Mouse (Mus musculus): Measurements from ENCODE around the gene F9. TPM values are rescaled to one million over a fixed set of nuclear protein-coding genes. Genes with fewer than 3 reads are reported as not detected.
"Not testable (repeated sequence)": the region's sequence is repeated elsewhere in the genome, so short reads cannot be mapped to it uniquely, and the experiment has no call there.

F9 gene
- total RNA-seq (2022): not detected

DNA sequence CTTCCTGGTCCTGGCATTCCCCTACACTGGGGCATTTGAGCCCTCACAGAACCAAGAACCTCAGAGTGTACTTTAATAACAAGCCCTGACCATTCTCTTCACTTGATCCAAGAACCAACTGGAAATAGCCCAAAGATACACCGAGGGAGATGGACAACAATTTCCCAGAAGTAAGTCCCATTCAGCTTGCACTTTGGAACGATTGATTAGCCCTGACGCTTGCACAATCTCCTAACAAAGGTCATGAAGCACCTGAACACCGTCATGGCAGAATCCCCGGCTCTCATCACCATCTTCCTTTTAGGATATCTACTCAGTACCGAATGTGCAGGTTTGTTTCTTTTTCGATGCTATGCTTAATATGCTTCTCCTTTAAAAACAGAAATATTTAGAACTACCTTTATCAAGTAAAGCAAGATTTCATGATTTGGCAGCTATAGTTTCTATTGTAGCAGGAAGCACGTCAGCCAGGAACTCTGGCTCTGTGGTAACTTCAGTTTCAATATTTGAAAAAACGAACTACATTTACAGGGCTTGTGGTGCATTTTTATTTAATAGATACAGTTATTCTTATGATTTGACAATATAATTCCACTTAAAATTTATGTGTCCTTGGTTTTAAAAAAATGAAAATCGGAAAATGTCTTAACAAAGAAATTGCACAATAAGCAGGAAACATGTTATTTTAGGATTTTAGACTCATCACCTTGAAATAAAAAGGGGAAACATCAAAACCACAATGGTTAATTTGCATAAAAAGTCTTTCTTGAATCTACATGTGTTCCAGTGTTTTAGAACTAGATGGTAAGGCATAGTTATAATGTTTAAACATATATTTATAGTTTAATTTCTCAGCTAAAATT lies at the start of gene F9:
Gene F9, plus strand, starts transcription at position 244 of the 863 bp plus-strand sequence.
- no peak for DNase-seq (ENCODE audit: low spot score)

DNA sequence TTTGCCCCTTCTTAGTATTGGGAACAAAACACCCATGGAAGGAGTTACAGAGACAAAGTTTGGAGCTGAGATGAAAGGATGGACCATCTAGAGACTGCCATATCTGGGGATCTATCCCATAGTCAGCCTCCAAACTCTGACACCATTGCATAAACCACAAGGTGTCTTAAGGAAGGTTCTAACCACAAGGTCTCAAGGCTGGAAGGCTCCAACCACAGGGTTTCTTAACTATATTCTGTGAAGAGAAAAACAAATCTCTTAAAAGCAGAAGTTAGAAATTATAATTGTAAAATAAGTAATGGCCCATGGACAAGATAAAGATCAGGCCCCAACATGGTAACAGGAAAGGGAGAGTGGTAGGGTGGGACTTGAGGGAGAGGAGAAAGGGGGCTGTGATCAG lies 29.5 kb upstream of the F9 start:
- DNase-seq (ENCODE audit: low spot score): not testable (repeated sequence)

GRCm38 (mm10) chrX:60000084-60000443 lies 800 bp downstream of the F9 start:
- no peak for DNase-seq (ENCODE audit: low spot score)

DNA sequence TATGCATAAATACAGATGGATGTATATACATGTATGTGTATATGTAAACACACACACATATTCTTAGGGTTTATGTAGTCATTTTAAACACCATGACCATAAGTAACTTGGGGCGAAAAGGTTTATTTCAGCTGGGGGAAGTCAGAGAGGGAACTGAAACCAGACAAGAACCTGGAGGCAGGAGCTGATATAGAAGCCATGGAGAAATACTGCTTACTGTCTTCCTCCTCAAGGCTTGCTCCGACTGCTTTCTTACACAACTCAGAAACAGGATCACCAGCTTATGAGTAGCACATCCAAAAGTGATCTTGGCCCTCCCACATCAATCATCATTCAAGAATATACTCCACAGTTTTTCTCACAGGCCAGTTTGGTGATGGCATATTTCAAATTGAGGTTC lies 2.2 kb downstream of the F9 start:
- no peak for DNase-seq (ENCODE audit: low spot score)

DNA sequence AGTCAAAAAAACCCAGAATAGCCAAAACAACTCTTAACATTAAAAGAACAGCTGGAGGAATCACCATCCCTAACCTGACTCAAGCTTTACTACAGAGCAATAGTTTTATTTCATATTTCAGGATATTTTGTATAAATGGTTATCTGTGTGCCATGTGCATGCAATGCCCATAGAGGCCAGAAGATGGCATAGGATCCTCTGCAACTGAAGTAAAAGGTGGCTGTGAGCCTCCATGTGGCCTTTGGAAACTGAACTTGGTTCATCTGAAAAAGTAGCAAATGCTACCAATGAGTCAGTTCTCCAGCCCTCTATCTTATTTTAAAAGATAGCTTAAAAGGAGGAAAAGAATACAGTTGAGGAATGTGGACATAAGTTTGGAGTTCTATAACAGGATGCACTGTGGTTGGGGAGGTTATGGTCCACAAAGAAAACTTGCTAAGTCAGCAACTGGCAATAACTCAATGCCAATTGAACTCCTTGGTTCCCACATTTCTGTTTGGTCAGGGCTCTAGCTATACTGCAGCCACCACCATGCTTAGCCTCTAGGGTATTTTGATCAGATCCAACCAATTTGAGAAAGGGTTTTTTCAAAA lies 13.9 kb downstream of the F9 start:
- DNase-seq (ENCODE audit: low spot score): no peak

GRCm38 (mm10) chrX:60014588-60014987 lies 15.3 kb downstream of the F9 start:
- no peak for DNase-seq (ENCODE audit: low spot score)

GRCm38 (mm10) chrX:60021007-60021406 lies 21.7 kb downstream of the F9 start:
- no peak for DNase-seq (ENCODE audit: low spot score)

GRCm38 (mm10) chrX:60021595-60021994 lies 22.3 kb downstream of the F9 start:
- no peak for DNase-seq (ENCODE audit: low spot score)

- peak; percentile 0 for DNase-seq (ENCODE audit: low spot score)
Measured at GRCm38 (mm10) chrX:60026654-60027053, 27.4 kb downstream of the F9 start.

DNA sequence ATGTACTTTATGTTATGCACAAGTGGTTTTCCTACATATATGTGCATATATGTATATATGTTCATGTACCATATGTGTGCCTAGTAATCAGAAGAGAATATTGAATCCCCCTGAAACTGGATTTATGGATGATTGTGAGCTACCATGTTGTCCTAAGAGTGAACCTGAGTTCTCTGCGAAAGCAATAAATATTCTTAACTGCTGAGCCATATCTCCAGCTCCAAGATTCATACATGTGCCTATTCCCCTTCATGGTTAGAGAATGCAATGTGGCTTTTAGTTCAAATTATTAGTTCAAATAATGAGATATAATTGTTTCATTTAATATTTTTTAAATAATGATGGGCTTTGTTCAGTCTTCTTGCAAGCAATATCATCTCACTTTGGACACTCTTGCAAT lies 55.5 kb downstream of the F9 start:
- DNase-seq (ENCODE audit: low spot score): no peak

GRCm38 (mm10) chrX:60055185-60055584 lies 55.9 kb downstream of the F9 start:
- DNase-seq (ENCODE audit: low spot score): no peak

DNA sequence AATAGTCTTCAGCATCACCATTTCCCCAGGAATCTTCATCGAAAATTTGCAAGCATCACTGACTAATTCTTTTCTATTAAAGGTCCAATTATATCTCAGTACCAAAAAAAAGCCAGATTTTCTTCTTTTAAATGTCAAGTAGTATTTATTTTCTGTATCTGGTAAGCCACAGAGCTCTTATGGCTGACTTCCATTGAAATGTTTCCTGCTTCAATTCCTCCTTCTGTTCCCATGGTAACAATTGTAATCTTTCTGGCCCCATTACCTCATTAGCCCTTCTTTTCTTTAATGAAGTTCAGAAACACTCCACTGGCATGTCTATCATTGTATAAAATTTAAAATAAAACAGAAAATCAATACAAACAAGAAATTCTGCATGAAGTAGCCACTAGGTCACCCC lies 76.1 kb downstream of the F9 start:
- no peak for DNase-seq (ENCODE audit: low spot score)

Other genes starting within 250 kb of the F9 start
- under 1 TPM in 1 of 4 experiments, not detected in 3; 0.06 TPM for gene Mcf2, start 179.6 kb downstream of the F9 start, total RNA-seq (2022)